Mouse (Mus musculus) lung, embryonic 14.5 days (tissue): ENCODE measurements around the gene Vmn1r1. TPM values are rescaled to one million over a fixed set of nuclear protein-coding genes. Genes with fewer than 3 reads are reported as not detected.

ENCODE experiments used
- ATAC-seq: fragments of 200-750 bp; cut with Nextera tagmentation; 2 replicates; pipeline ENCODE4 v1.8.0; 2017; ENCODE audit warnings: mild to moderate bottlenecking, moderate TSS enrichment, moderate library complexity; ENCODE audit not compliant: insufficient read depth
- DNase-seq: peaks from one replicate; pipeline ENCODE4 v3.0.0-alpha.2; 2015
- H3K27ac ChIP-seq: fragments of 300-500 bp; sonication (generic); 2 replicates; pipeline ENCODE4 v1.5.1; 2014; ENCODE audit warnings: low read depth, mild to moderate bottlenecking, moderate library complexity
- H3K27me3 ChIP-seq: fragments of 300-500 bp; sonication (generic); 2 replicates; pipeline ENCODE4 v1.6.1; 2014; ENCODE audit warnings: low read length, control low read depth; ENCODE audit not compliant: insufficient read depth
- H3K36me3 ChIP-seq: fragments of 300-500 bp; sonication (generic); 2 replicates; pipeline ENCODE4 v1.6.1; 2014; ENCODE audit warnings: control low read depth; ENCODE audit not compliant: insufficient read depth
- H3K4me1 ChIP-seq: fragments of 300-500 bp; sonication (generic); 2 replicates; pipeline ENCODE4 v1.6.1; 2014; ENCODE audit warnings: antibody characterized with exemption, control low read depth; ENCODE audit not compliant: insufficient read depth
- H3K4me2 ChIP-seq: fragments of 300-500 bp; sonication (generic); 2 replicates; pipeline ENCODE4 v1.6.1; 2014; ENCODE audit warnings: mild to moderate bottlenecking
- H3K4me3 ChIP-seq: fragments of 300-500 bp; sonication (generic); 2 replicates; pipeline ENCODE4 v1.5.1; 2014; ENCODE audit warnings: low read depth, low read length
- H3K9ac ChIP-seq: fragments of 300-500 bp; sonication (generic); 2 replicates; pipeline ENCODE4 v1.6.1; 2014
- H3K9me3 ChIP-seq: fragments of 300-500 bp; sonication (generic); 2 replicates; pipeline ENCODE4 v1.6.1; 2016; ENCODE audit warnings: low read depth, low read length, control low read depth
- CTCF ChIP-seq: IDR thresholded peaks from 2 replicates; pipeline ENCODE4 v1.5.1; 2016; ENCODE audit warnings: antibody characterized with exemption, low read depth
- WGBS: fragments of 180-500 bp; shearing (Covaris S2); extraction: QIAGEN DNeasy Blood & Tissue Kit; methylation state at CpG from one replicate; pipeline ENCODE4 v1.1.7; 2014; 5-methylcytosine and 5-hydroxymethylcytosine counted together
- polyA plus RNA-seq: library from polyadenylated mRNA; unstranded; fragments of >200 nt; fragmentation: Nextera tagmentation; extraction: Ambion mirVana; gene quantifications from 2 replicates; pipeline ENCODE4 v1.2.1, GENCODE M21; 2014

Vmn1r1 gene
- polyA plus RNA-seq, 1 experiment from 2014 or later: not detected

GRCm38 (mm10) chr1:182110185-182110584, 54.1 kb downstream of the Vmn1r1 start:
- Histone ChIP-seq H3K9ac (no peak overlapping the region), H3K9me3 (no peaks in the 10 kb centered on the region), H3K27ac (no peak overlapping the region), H3K4me3 (no peak overlapping the region), H3K27me3 (no peaks in the 10 kb centered on the region), H3K36me3 (no peaks in the 10 kb centered on the region), H3K4me1 (peaks cover 9% of the 10 kb centered on the region), H3K4me2 (no peak overlapping the region)
- TF ChIP-seq CTCF: no peak
- ATAC-seq: no peak
- 84% methylated on average over 11 of the region's 11 CpGs for WGBS
- DNase-seq: no peak

- H3K27ac ChIP-seq: no peak overlapping the region
Measured at GRCm38 (mm10) chr1:182108397-182109099, 55.7 kb downstream of the Vmn1r1 start.

DNA sequence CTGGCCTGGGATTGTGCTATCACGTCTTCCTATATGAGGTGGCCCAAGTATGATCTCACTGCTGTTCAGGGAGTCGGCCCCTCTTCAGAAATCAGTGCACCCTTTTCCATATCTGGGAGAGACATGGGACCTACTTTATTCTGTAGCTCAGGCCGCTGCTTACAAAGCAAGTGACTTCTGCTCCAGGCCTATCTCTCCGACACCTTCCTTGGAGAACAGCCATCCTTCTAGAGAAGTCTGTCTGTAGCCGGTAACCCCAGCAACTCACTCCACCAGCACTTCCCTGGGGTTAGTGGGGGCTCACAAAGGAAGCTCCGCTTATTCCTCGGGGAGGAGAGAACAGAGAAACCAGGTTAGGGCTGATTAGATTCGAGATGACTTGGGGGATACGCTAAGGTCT, 57.0 kb downstream of the Vmn1r1 start:
- TF ChIP-seq CTCF: no peak
- Histone ChIP-seq H3K27me3 (no peaks in the 10 kb centered on the region), H3K9me3 (no peaks in the 10 kb centered on the region), H3K27ac (no peak overlapping the region), H3K4me1 (peaks cover 15% of the 10 kb centered on the region), H3K36me3 (no peaks in the 10 kb centered on the region), H3K4me2 (no peak overlapping the region), H3K9ac (no peak overlapping the region), H3K4me3 (no peak overlapping the region)
- ATAC-seq (no peak), DNase-seq (no peak)
- 62% methylated on average over 9 of the region's 9 CpGs for WGBS

More at GRCm38 (mm10) chr1:182108397-182109099, 55.7 kb downstream of the Vmn1r1 start:
- no peak for TF ChIP-seq CTCF
- H3K9ac ChIP-seq: no peak overlapping the region
- 65% methylated on average over 13 of the region's 13 CpGs for WGBS
- no peaks in the 10 kb centered on the region for H3K27me3 ChIP-seq
- peaks cover 9% of the 10 kb centered on the region for H3K4me1 ChIP-seq
- no peak overlapping the region for H3K4me3 ChIP-seq
- peak; percentile 67 for DNase-seq
- no peaks in the 10 kb centered on the region for H3K9me3 ChIP-seq
- peak; percentile 33; the same call in 1 of the 2 replicates for ATAC-seq
- no peaks in the 10 kb centered on the region for H3K36me3 ChIP-seq
- no peak overlapping the region for H3K4me2 ChIP-seq

GRCm38 (mm10) chr1:182105023-182105422, 59.3 kb downstream of the Vmn1r1 start:
- Histone ChIP-seq H3K4me2 (no peak overlapping the region), H3K27ac (no peak overlapping the region), H3K9ac (no peak overlapping the region), H3K27me3 (no peaks in the 10 kb centered on the region), H3K4me1 (0 out of 2 replicates have a peak, but pooled peaks cover 6% of the 10 kb centered on the region), H3K36me3 (no peaks in the 10 kb centered on the region), H3K4me3 (no peak overlapping the region), H3K9me3 (no peaks in the 10 kb centered on the region)
- no peak for TF ChIP-seq CTCF
- ATAC-seq (no peak), DNase-seq (no peak)
- WGBS: 45% methylated on average over 3 of the region's 3 CpGs

Other genes with a start within 250 kb of the Vmn1r1 start
- 17.8 and 22.2 TPM in 2 replicates for gene Enah, start 144.5 kb downstream of the Vmn1r1 start, polyA plus RNA-seq
- 141 and 153 TPM in 2 replicates for gene Srp9, start 39.7 kb downstream of the Vmn1r1 start, polyA plus RNA-seq
- 131 and 141 TPM in 2 replicates for gene Degs1, start 118.3 kb upstream of the Vmn1r1 start, polyA plus RNA-seq
- gene Fbxo28, start 177.1 kb upstream of the Vmn1r1 start, polyA plus RNA-seq: 23.1 and 27.2 TPM in 2 replicates
- 29.0 and 29.1 TPM in 2 replicates for gene Trp53bp2, start 244.7 kb upstream of the Vmn1r1 start, polyA plus RNA-seq